Mouse (Mus musculus) neural tube, embryonic 12.5 days (tissue): ENCODE measurements at regions not wholly inside any gene's neighbourhood (a gene's known extent, or its start where the extent isn't known, plus 50 kb on each side); places are given as distances from the start of the nearest gene placed in this dataset.

ENCODE experiments used
- ATAC-seq: fragments of 200-750 bp; cut with Nextera tagmentation; 2 replicates; pipeline ENCODE4 v1.8.0; 2017; ENCODE audit warnings: low read depth, mild to moderate bottlenecking, moderate TSS enrichment, moderate library complexity; ENCODE audit not compliant: low FRiP score
- H3K27ac ChIP-seq: fragments of 300-500 bp; sonication (generic); 2 replicates; pipeline ENCODE4 v1.5.1; 2016
- H3K27me3 ChIP-seq: fragments of 300-500 bp; sonication (generic); replicated peaks from 2 replicates; pipeline ENCODE4 v1.6.1; 2016; ENCODE audit warnings: mild to moderate bottlenecking
- H3K36me3 ChIP-seq: fragments of 300-500 bp; sonication (generic); 2 replicates; pipeline ENCODE4 v1.6.1; 2016; ENCODE audit warnings: mild to moderate bottlenecking
- H3K4me1 ChIP-seq: fragments of 300-500 bp; sonication (generic); 2 replicates; pipeline ENCODE4 v1.6.1; 2016
- H3K4me2 ChIP-seq: fragments of 300-500 bp; sonication (generic); replicated peaks from 2 replicates; pipeline ENCODE4 v1.6.1; 2016; ENCODE audit warnings: mild to moderate bottlenecking
- H3K4me3 ChIP-seq: fragments of 300-500 bp; sonication (generic); 2 replicates; pipeline ENCODE4 v1.5.1; 2016
- H3K9ac ChIP-seq: fragments of 300-500 bp; sonication (generic); 2 replicates; pipeline ENCODE4 v1.6.1; 2016; ENCODE audit warnings: mild to moderate bottlenecking
- H3K9me3 ChIP-seq: fragments of 300-500 bp; sonication (generic); 2 replicates; pipeline ENCODE4 v1.6.1; 2016; ENCODE audit warnings: mild to moderate bottlenecking
- WGBS: fragments of 180-500 bp; shearing (Covaris S2); methylation state at CpG from one replicate; pipeline ENCODE4 v1.1.7; 2016; 5-methylcytosine and 5-hydroxymethylcytosine counted together

GRCm38 (mm10) chr3:78899446-78900230 is 386.7 kb downstream of the Rapgef2 start:
- peak; percentile 52; the same call in 1 of the 2 replicates for ATAC-seq
- Histone ChIP-seq H3K9ac (no peak overlapping the region), H3K4me1 (peaks cover 7% of the 10 kb centered on the region), H3K36me3 (no peaks in the 10 kb centered on the region), H3K4me2 (no peak overlapping the region), H3K27ac (no peak overlapping the region), H3K4me3 (no peak overlapping the region), H3K9me3 (no peaks in the 10 kb centered on the region), H3K27me3 (no peaks in the 10 kb centered on the region)
- 58% methylated on average over 8 of the region's 8 CpGs for WGBS

DNA sequence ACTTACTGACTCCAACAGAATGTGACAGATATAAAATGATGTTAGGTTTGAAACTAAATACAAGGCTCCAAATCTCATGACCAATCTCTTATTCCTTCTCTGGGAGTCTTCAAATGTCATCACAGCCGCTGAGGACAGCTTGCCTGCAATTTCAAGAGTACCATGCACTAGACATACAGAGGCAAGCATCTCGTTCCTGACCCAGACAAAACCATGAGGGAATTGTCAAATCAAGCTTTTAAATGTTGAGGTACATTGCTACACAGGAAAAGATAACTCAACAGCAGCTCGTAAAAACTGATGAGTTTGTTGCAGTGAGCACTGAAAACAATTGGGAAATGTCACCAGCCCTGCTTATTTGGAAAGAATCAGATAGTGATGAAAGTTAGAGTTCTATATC is 397.0 kb downstream of the Rapgef2 start:
- 78% methylated on average over 3 of the region's 3 CpGs for WGBS
- Histone ChIP-seq H3K9me3 (no peaks in the 10 kb centered on the region), H3K4me2 (no peak overlapping the region), H3K27ac (no peak overlapping the region), H3K27me3 (no peaks in the 10 kb centered on the region), H3K36me3 (no peaks in the 10 kb centered on the region), H3K4me1 (no peaks in the 10 kb centered on the region), H3K9ac (no peak overlapping the region), H3K4me3 (no peak overlapping the region)
- no peak for ATAC-seq

DNA sequence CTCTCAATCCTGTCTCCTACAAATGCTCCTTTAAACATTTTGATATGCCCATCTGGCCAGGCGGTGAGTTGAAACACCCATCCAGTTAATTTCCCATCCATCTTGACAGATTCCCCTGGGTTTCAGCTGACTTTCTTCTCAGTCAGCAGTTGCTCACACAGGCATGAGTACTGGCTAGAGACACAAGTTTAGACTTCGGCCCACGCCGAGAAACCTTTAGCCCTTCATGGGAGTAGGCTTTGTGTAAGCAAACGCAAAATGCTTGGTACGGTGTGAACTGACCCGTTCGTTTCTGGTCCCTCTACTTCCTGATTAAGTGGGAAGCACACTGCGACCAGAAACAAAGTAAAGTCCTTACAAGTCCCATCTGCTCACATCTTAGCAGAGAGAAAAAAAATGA is 401.6 kb downstream of the Rapgef2 start:
- Histone ChIP-seq H3K27ac (no peak overlapping the region), H3K4me3 (no peak overlapping the region), H3K9me3 (no peaks in the 10 kb centered on the region), H3K36me3 (no peaks in the 10 kb centered on the region), H3K4me2 (no peak overlapping the region), H3K27me3 (no peaks in the 10 kb centered on the region), H3K9ac (no peak overlapping the region), H3K4me1 (no peaks in the 10 kb centered on the region)
- no peak for ATAC-seq
- WGBS: 77% methylated on average over 9 of the region's 9 CpGs

DNA sequence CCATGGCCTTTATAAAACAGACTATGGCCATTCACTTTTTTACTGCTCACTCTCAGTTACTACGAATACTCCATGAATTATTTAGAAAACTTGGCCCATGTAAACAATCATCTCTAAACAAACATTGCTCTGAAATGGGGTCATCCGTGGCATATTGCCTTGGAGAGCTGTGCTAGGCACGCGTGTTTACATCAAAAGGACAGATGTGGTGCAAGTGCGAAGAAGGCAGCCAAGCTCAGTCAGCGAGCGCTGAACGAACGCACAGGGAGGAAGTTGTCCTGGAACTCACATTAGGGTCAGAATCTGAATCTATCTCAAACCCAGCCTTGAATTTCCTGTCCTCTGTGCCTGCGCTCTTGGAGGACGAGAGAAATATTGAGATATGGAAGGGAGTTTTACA is 402.3 kb downstream of the Rapgef2 start:
- no peak for ATAC-seq
- Histone ChIP-seq H3K27ac (no peak overlapping the region), H3K4me3 (no peak overlapping the region), H3K27me3 (no peaks in the 10 kb centered on the region), H3K4me1 (no peaks in the 10 kb centered on the region), H3K9ac (no peak overlapping the region), H3K4me2 (no peak overlapping the region), H3K9me3 (no peaks in the 10 kb centered on the region), H3K36me3 (no peaks in the 10 kb centered on the region)
- WGBS: 81% methylated on average over 11 of the region's 11 CpGs

DNA sequence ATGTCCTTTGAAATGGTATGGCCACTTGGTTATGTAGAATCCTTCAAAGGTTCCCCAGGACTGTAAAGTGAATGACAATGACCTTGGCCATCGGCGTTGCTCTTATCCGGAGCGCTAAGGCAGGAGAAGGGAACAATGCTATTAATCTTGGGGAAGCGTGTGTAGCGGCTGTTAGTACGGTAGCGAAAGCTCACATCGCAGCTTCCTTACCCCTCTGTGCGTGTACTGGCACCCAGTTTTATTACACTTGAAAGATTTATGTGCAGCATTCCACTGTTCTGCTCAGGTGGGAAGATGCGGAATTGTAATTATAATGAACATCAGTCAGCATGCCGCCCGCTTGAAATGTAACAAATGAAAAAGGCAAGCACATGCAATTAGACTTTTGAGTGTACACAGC is 406.2 kb downstream of the Rapgef2 start:
- 64% methylated on average over 13 of the region's 13 CpGs for WGBS
- ATAC-seq: peak; percentile 76
- no peak overlapping the region for H3K27ac ChIP-seq
- H3K36me3 ChIP-seq: no peaks in the 10 kb centered on the region
- peak overlapping the region; percentile 28; the same call in 1 of the 2 replicates for H3K4me2 ChIP-seq
- H3K27me3 ChIP-seq: no peaks in the 10 kb centered on the region
- H3K4me3 ChIP-seq: no peak overlapping the region
- H3K4me1 ChIP-seq: no peaks in the 10 kb centered on the region
- no peaks in the 10 kb centered on the region for H3K9me3 ChIP-seq
- H3K9ac ChIP-seq: no peak overlapping the region

- H3K27me3 ChIP-seq: no peaks in the 10 kb centered on the region
- no peaks in the 10 kb centered on the region for H3K4me1 ChIP-seq
- H3K36me3 ChIP-seq: no peaks in the 10 kb centered on the region
- H3K9me3 ChIP-seq: no peaks in the 10 kb centered on the region
- ATAC-seq: no peak
- 48% methylated on average over 3 of the region's 3 CpGs for WGBS
- H3K27ac ChIP-seq: no peak overlapping the region
- no peak overlapping the region for H3K4me3 ChIP-seq
- H3K4me2 ChIP-seq: no peak overlapping the region
- H3K9ac ChIP-seq: no peak overlapping the region
Measured at GRCm38 (mm10) chr3:78877323-78877722, 409.0 kb downstream of the Rapgef2 start.

DNA sequence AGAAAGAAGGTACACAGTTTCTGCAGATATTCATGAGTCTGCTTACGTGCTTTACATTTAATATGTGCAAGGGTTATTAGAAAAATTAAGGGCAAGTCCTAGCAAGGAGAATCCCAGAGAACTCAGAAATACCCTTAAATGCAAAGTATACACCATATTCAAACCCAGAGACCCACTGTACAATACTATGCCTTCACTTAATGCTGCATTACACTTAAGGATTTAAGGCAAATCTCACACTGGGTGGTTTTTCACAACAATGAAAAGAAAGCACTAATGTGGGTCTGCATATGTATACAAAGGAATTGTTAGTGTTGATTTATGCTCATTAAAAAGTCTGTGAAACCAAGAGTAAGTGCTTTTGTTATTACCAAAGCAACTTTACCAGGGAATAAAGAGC is 419.4 kb downstream of the Rapgef2 start:
- Histone ChIP-seq H3K9ac (no peak overlapping the region), H3K27ac (no peak overlapping the region), H3K9me3 (no peaks in the 10 kb centered on the region), H3K4me2 (no peak overlapping the region), H3K36me3 (no peaks in the 10 kb centered on the region), H3K27me3 (no peaks in the 10 kb centered on the region), H3K4me1 (peaks cover 7% of the 10 kb centered on the region; the same call in 1 of the 2 replicates), H3K4me3 (no peak overlapping the region)
- ATAC-seq: peak; percentile 63; the same call in 1 of the 2 replicates
- WGBS: 38% methylated on average over 1 of the region's 1 CpGs

- H3K9ac ChIP-seq: no peak overlapping the region
- no peak overlapping the region for H3K4me2 ChIP-seq
- ATAC-seq: peak; percentile 74
- no peaks in the 10 kb centered on the region for H3K27me3 ChIP-seq
- no peaks in the 10 kb centered on the region for H3K9me3 ChIP-seq
- H3K27ac ChIP-seq: no peak overlapping the region
- peaks cover 7% of the 10 kb centered on the region; the same call in 1 of the 2 replicates for H3K4me1 ChIP-seq
- no peaks in the 10 kb centered on the region for H3K36me3 ChIP-seq
- 55% methylated on average over 9 of the region's 9 CpGs for WGBS
- H3K4me3 ChIP-seq: no peak overlapping the region
Measured at GRCm38 (mm10) chr3:78866083-78866726, 420.1 kb downstream of the Rapgef2 start.

DNA sequence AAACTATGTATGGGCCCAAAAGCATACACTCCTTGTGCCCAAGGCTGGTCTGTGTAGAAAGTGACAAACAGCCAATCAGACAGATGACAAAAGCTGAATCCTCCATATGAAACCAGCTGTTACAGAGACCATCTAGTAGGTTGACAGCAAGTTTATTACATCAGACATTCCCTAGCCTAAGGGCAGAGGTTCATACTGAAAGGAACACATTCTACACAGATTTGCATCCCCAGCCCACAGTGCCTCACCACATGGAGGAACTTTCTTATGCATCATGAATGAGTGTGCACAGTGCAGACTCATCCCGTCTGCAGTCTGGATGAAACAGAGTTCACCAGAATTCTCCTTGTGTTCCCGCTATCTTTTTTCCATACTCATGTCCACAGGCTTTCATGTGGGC is 423.3 kb downstream of the Rapgef2 start:
- Histone ChIP-seq H3K9me3 (no peaks in the 10 kb centered on the region), H3K27ac (no peak overlapping the region), H3K4me2 (no peak overlapping the region), H3K4me3 (no peak overlapping the region), H3K4me1 (peaks cover 7% of the 10 kb centered on the region; the same call in 1 of the 2 replicates), H3K27me3 (no peaks in the 10 kb centered on the region), H3K9ac (no peak overlapping the region), H3K36me3 (no peaks in the 10 kb centered on the region)
- WGBS: 90% methylated on average over 2 of the region's 2 CpGs
- no peak for ATAC-seq

DNA sequence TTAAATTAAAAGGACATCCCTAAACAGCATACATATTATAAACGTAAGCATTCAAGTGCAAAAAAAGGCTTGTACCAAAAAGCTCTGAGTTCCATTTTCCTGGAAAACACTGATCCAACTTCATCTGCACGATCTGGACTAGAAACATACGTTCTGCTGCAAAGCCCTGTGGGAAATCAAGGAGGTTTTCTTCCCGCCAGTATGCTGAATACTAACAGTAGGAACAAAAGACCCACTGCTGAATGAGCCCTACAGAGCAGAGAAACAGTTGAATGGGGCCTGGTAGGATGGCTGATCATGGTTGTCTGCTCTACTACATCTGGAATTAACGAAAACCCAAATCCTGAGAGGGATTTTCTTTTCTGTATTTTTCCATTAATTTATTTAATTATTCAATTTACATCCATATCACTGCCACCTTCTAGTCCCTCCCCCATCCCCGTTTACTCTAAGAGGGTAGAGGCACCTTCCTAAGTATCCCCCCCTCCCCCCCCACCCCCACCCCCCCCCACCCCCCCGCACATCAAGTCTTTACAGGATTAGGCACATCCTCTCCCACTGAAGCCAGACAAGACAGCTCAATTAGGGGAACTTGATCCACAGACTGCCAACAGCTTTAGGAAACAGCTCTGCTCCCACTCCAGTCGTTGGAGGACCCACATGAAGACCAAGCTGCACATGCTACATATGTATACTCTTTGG is 439.5 kb downstream of the Rapgef2 start:
- no peaks in the 10 kb centered on the region for H3K27me3 ChIP-seq
- H3K36me3 ChIP-seq: no peaks in the 10 kb centered on the region
- no peak overlapping the region for H3K9ac ChIP-seq
- no peaks in the 10 kb centered on the region for H3K9me3 ChIP-seq
- H3K27ac ChIP-seq: no peak overlapping the region
- no peak for ATAC-seq
- no peaks in the 10 kb centered on the region for H3K4me1 ChIP-seq
- no peak overlapping the region for H3K4me2 ChIP-seq
- 68% methylated on average over 7 of the region's 8 CpGs for WGBS
- H3K4me3 ChIP-seq: no peak overlapping the region

DNA sequence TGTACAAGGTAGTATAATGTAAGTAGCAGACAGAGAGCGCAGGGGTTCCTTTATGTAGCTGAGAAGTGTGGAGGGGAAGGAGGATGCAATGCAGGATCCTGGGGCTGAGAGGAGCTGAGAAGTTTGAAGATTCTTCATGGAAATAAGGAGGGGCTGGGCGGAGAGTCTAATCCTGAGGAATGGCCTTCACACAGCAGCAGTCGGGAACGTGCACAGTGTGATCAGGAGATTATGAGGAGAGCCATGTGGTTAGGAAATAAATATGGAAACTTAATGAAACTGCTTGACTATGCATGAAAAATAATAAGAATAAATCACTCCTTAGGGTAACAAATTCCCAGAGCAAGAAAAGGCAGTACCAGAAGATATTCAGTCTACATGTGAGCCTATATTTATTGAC is 445.1 kb downstream of the Rapgef2 start:
- H3K9me3 ChIP-seq: no peaks in the 10 kb centered on the region
- no peaks in the 10 kb centered on the region for H3K4me1 ChIP-seq
- H3K27me3 ChIP-seq: no peaks in the 10 kb centered on the region
- 58% methylated on average over 4 of the region's 4 CpGs for WGBS
- H3K27ac ChIP-seq: no peak overlapping the region
- no peaks in the 10 kb centered on the region for H3K36me3 ChIP-seq
- no peak overlapping the region for H3K4me2 ChIP-seq
- no peak overlapping the region for H3K9ac ChIP-seq
- peak; percentile 37; the same call in 1 of the 2 replicates for ATAC-seq
- no peak overlapping the region for H3K4me3 ChIP-seq

DNA sequence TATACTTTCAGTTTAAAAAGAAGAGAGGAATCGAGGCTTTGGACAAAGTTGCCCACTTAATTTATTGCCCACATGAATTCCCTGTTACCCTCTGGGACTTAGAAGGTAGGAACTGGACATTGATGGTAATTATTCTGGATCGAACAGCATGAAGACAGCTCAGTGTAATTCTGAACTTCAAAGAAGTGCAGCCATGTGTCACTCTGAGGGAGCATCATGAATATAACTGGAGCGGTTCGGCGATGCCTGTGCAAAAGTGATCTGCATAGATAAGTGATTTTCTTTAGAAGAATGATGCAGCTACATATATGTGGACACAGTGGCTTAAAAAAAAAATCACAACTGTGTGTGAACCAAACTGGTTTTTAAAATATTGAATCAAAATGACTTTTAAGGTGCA is 449.5 kb downstream of the Rapgef2 start:
- H3K9ac ChIP-seq: no peak overlapping the region
- no peak overlapping the region for H3K4me2 ChIP-seq
- H3K4me1 ChIP-seq: no peaks in the 10 kb centered on the region
- ATAC-seq: no peak
- no peak overlapping the region for H3K4me3 ChIP-seq
- H3K27ac ChIP-seq: no peak overlapping the region
- no peaks in the 10 kb centered on the region for H3K9me3 ChIP-seq
- no peaks in the 10 kb centered on the region for H3K27me3 ChIP-seq
- H3K36me3 ChIP-seq: no peaks in the 10 kb centered on the region
- 53% methylated on average over 5 of the region's 5 CpGs for WGBS
